Mouse (Mus musculus): ENCODE measurements at regions not wholly inside any gene's neighbourhood (a gene's known extent, or its start where the extent isn't known, plus 50 kb on each side); places are given as distances from the start of the nearest gene placed in this dataset.

GRCm38 (mm10) chr8:15734461-15734860, 688.6 kb upstream of the BB014433 start:
- no peaks in the 10 kb centered on the region for H3K9me3 ChIP-seq (ENCODE audit: control insufficient read depth, low read length)
- 50% methylated on average over 2 of the region's 2 CpGs for WGBS
- no peak overlapping the region for H3K9ac ChIP-seq (replicated peaks; ENCODE audit: low read depth, low read length)
- no peak overlapping the region for H3K4me2 ChIP-seq (ENCODE audit: low read length)
- ATAC-seq: 0 out of 2 replicates have a peak, but pooled peaks have one; percentile 31
- no peaks in the 10 kb centered on the region for H3K4me1 ChIP-seq (replicated peaks; ENCODE audit: control insufficient read depth, insufficient read depth, low read length)
- no peak overlapping the region for H3K4me3 ChIP-seq (replicated peaks; ENCODE audit: low read length)
- no peaks in the 10 kb centered on the region for H3K27me3 ChIP-seq (replicated peaks; ENCODE audit: control insufficient read depth, insufficient read depth, low read length)
- H3K27ac ChIP-seq (ENCODE audit: low read length): no peak overlapping the region
- H3K36me3 ChIP-seq (ENCODE audit: control insufficient read depth, insufficient read depth): no peaks in the 10 kb centered on the region

DNA sequence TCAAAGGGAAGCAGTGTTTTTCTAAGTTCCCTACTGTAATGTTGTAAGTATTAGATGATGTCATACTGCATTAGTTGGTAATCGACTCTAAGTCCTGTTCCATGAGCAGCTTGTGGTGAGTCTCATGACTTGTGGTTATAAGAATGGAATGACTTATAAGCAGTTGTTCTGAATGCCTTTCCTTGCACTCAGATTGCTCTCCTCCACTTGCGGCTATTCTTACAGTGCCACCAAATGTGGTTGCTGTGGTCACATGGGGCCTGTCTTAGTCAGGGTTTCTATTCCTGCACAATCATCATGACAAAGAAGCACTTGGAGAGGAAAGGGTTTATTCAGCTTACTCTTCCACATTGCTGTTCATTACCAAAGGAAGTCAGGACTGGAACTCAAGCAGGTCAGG, 685.4 kb upstream of the BB014433 start:
- H3K9me3 ChIP-seq (ENCODE audit: control insufficient read depth, low read length): no peaks in the 10 kb centered on the region
- no peak overlapping the region for H3K4me2 ChIP-seq (ENCODE audit: low read length)
- 79% methylated on average over 2 of the region's 2 CpGs for WGBS
- H3K27ac ChIP-seq (ENCODE audit: low read length): no peak overlapping the region
- no peak overlapping the region for H3K9ac ChIP-seq (replicated peaks; ENCODE audit: low read depth, low read length)
- H3K4me3 ChIP-seq (replicated peaks; ENCODE audit: low read length): no peak overlapping the region
- ATAC-seq: no peak
- H3K36me3 ChIP-seq (ENCODE audit: control insufficient read depth, insufficient read depth): no peaks in the 10 kb centered on the region
- no peaks in the 10 kb centered on the region for H3K4me1 ChIP-seq (replicated peaks; ENCODE audit: control insufficient read depth, insufficient read depth, low read length)
- no peaks in the 10 kb centered on the region for H3K27me3 ChIP-seq (replicated peaks; ENCODE audit: control insufficient read depth, insufficient read depth, low read length)

GRCm38 (mm10) chr8:15729075-15729474, 683.2 kb upstream of the BB014433 start:
- no peak overlapping the region for H3K4me3 ChIP-seq (replicated peaks; ENCODE audit: low read length)
- no peak overlapping the region for H3K4me2 ChIP-seq (ENCODE audit: low read length)
- no peaks in the 10 kb centered on the region for H3K9me3 ChIP-seq (ENCODE audit: control insufficient read depth, low read length)
- ATAC-seq: peak; percentile 61; the same call in 1 of the 2 replicates
- H3K4me1 ChIP-seq (replicated peaks; ENCODE audit: control insufficient read depth, insufficient read depth, low read length): no peaks in the 10 kb centered on the region
- no peaks in the 10 kb centered on the region for H3K36me3 ChIP-seq (ENCODE audit: control insufficient read depth, insufficient read depth)
- H3K9ac ChIP-seq (replicated peaks; ENCODE audit: low read depth, low read length): no peak overlapping the region
- 5% methylated on average over 1 of the region's 1 CpGs for WGBS
- H3K27ac ChIP-seq (ENCODE audit: low read length): no peak overlapping the region
- H3K27me3 ChIP-seq (replicated peaks; ENCODE audit: control insufficient read depth, insufficient read depth, low read length): no peaks in the 10 kb centered on the region

DNA sequence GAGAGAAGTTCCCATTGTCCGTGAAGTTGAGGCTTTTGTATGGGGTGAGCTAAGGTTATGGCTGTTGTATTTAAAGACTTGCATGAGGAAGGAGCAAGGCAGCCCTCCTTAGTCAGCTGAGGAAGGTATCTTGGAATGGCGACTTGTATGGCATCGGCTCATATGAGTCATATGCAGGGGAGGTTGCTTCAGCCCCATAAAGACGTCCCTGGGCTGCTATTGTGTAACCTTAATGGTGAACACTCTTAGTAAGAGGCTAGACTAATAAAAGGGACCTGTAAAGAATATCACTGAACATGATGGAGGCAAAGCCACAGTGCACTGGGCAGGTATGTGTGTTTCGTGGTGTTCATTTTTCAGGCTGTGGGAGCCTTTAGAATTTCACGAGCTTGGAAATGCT, 680.4 kb upstream of the BB014433 start:
- H3K4me1 ChIP-seq (replicated peaks; ENCODE audit: control insufficient read depth, insufficient read depth, low read length): no peaks in the 10 kb centered on the region
- no peaks in the 10 kb centered on the region for H3K36me3 ChIP-seq (ENCODE audit: control insufficient read depth, insufficient read depth)
- H3K27ac ChIP-seq (ENCODE audit: low read length): no peak overlapping the region
- H3K27me3 ChIP-seq (replicated peaks; ENCODE audit: control insufficient read depth, insufficient read depth, low read length): no peaks in the 10 kb centered on the region
- H3K9me3 ChIP-seq (ENCODE audit: control insufficient read depth, low read length): no peaks in the 10 kb centered on the region
- H3K4me3 ChIP-seq (replicated peaks; ENCODE audit: low read length): no peak overlapping the region
- no peak overlapping the region for H3K9ac ChIP-seq (replicated peaks; ENCODE audit: low read depth, low read length)
- no peak overlapping the region for H3K4me2 ChIP-seq (ENCODE audit: low read length)
- WGBS: 92% methylated on average over 6 of the region's 6 CpGs
- ATAC-seq: no peak
